Mouse (Mus musculus) CH12.LX (cell line): ENCODE measurements around the gene Efna3. TPM values are rescaled to one million over a fixed set of nuclear protein-coding genes. Genes with fewer than 3 reads are reported as not detected.

Experiments used
- DNase-seq: peaks from one replicate; pipeline ENCODE4 v3.0.0-alpha.2; 2013; ENCODE audit errors: extremely low read depth
- H3K27ac ChIP-seq: 2 replicates; pipeline ENCODE4 v1.5.1; 2012; ENCODE audit warnings: low read depth, mild to moderate bottlenecking, control low read depth, moderate library complexity; ENCODE audit not compliant: insufficient read depth
- H3K27me3 ChIP-seq: replicated peaks from 2 replicates; pipeline ENCODE3; 2012; ENCODE audit warnings: inconsistent platforms
- H3K36me3 ChIP-seq, 2 experiments: replicated peaks in 1 of 2; 2 replicates each; pipeline versions ENCODE3 to v1.6.1; 2012; ENCODE audit warnings: inconsistent platforms in 1 of 2, low read length in 1 of 2, mild to moderate bottlenecking in 1 of 2, mixed read lengths in 1 of 2, moderate library complexity in 1 of 2; ENCODE audit not compliant: control insufficient read depth in 1 of 2, insufficient read depth in 1 of 2
- H3K4me1 ChIP-seq, 2 experiments: 2 replicates each; pipeline ENCODE4 v1.6.1; 2012; ENCODE audit warnings: inconsistent platforms in 1 of 2, moderate library complexity in 1 of 2; ENCODE audit not compliant: insufficient read depth in 2 of 2, control insufficient read depth in 1 of 2
- H3K4me2 ChIP-seq: 2 replicates; pipeline ENCODE4 v1.6.1; 2012; ENCODE audit warnings: low read depth, mild to moderate bottlenecking, control low read depth; ENCODE audit not compliant: poor library complexity, insufficient read depth, severe bottlenecking
- H3K4me3 ChIP-seq, 3 experiments: fragments of 150-350 bp in 1 of 3; sonication (generic) in 1 of 3; replicated peaks in 1 of 3; 2 replicates each; pipeline versions ENCODE3 to v1.5.1; 2011 to 2012; ENCODE audit warnings: low read depth in 2 of 3, low read length in 2 of 3, mild to moderate bottlenecking in 2 of 3, moderate library complexity in 2 of 3, control low read depth in 1 of 3, improper control_type of control experiment in 1 of 3, inconsistent platforms in 1 of 3, mixed read lengths in 1 of 3; ENCODE audit not compliant: poor library complexity in 1 of 3
- H3K79me2 ChIP-seq: replicated peaks from 2 replicates; pipeline ENCODE4 v1.6.1; 2012; ENCODE audit warnings: mild to moderate bottlenecking, moderate library complexity; ENCODE audit not compliant: control insufficient read depth, poor library complexity, insufficient read depth, severe bottlenecking; ENCODE audit errors: extremely low read depth
- H3K9ac ChIP-seq: 2 replicates; pipeline ENCODE4 v1.6.1; 2012; ENCODE audit warnings: low read depth, mild to moderate bottlenecking, control low read depth, moderate library complexity; ENCODE audit not compliant: insufficient read depth
- H3K9me3 ChIP-seq: replicated peaks from 2 replicates; pipeline ENCODE3; 2012; ENCODE audit warnings: low read length, inconsistent platforms, mixed read lengths
- BHLHE40 ChIP-seq: IDR thresholded peaks from 2 replicates; pipeline ENCODE4 v1.6.1; 2011; ENCODE audit warnings: mild to moderate bottlenecking, low read depth, low read length, improper control_type of control experiment
- CTCF ChIP-seq, 2 experiments: IDR thresholded peaks in 1 of 2; conservative IDR thresholded peaks in 1 of 2; 2 replicates each; pipeline ENCODE4 v1.5.1; 2011 to 2012; ENCODE audit warnings: low read depth in 2 of 2, low read length in 2 of 2, improper control_type of control experiment in 1 of 2, inconsistent platforms in 1 of 2, mild to moderate bottlenecking in 1 of 2, moderate library complexity in 1 of 2
- ELF1 ChIP-seq: IDR thresholded peaks from 2 replicates; pipeline ENCODE4 v1.6.1; 2014; ENCODE audit warnings: low read depth, mild to moderate bottlenecking, inconsistent platforms, low read length, improper control_type of control experiment
- ETS1 ChIP-seq: conservative IDR thresholded peaks from 2 replicates; pipeline ENCODE4 v1.6.1; 2012; ENCODE audit warnings: low read depth, mild to moderate bottlenecking, inconsistent platforms, low read length, improper control_type of control experiment, moderate library complexity
- IRF4 ChIP-seq: IDR thresholded peaks from 2 replicates; pipeline ENCODE4 v1.6.1; 2014; ENCODE audit warnings: low read depth, mild to moderate bottlenecking, inconsistent platforms, low read length, improper control_type of control experiment
- JUN ChIP-seq: IDR thresholded peaks from 2 replicates; pipeline ENCODE4 v1.6.1; 2011; ENCODE audit warnings: low read depth, mild to moderate bottlenecking, low read length, improper control_type of control experiment, moderate library complexity; ENCODE audit not compliant: insufficient read depth
- KAT2A ChIP-seq: IDR thresholded peaks from 2 replicates; pipeline ENCODE4 v1.6.1; 2012; ENCODE audit warnings: low read length, improper control_type of control experiment, inconsistent platforms; ENCODE audit not compliant: insufficient replicate concordance
- MAZ ChIP-seq: IDR thresholded peaks from 2 replicates; pipeline ENCODE4 v1.6.1; 2012; ENCODE audit warnings: low read depth, mild to moderate bottlenecking, inconsistent platforms, low read length, improper control_type of control experiment, moderate library complexity
- MEF2A ChIP-seq: IDR thresholded peaks from 2 replicates; pipeline ENCODE4 v1.6.1; 2014; ENCODE audit warnings: low read depth, mild to moderate bottlenecking, inconsistent platforms, low read length, improper control_type of control experiment, borderline replicate concordance
- MXI1 ChIP-seq: IDR thresholded peaks from 2 replicates; pipeline ENCODE4 v1.6.1; 2011; ENCODE audit warnings: mild to moderate bottlenecking, low read depth, low read length, improper control_type of control experiment
- MYC ChIP-seq: IDR thresholded peaks from 2 replicates; pipeline ENCODE4 v1.6.1; 2011; ENCODE audit warnings: low read depth, mild to moderate bottlenecking, improper control_type of control experiment, low read length
- NELFE ChIP-seq: IDR thresholded peaks from 2 replicates; pipeline ENCODE4 v1.6.1; 2011; ENCODE audit warnings: low read depth, low read length, improper control_type of control experiment
- NRF1 ChIP-seq: IDR thresholded peaks from 2 replicates; pipeline ENCODE4 v1.6.1; 2014; ENCODE audit warnings: low read depth, mild to moderate bottlenecking, inconsistent platforms, low read length, improper control_type of control experiment, moderate library complexity
- PAX5 ChIP-seq: IDR thresholded peaks from 2 replicates; pipeline ENCODE4 v1.6.1; 2012; ENCODE audit warnings: low read length, inconsistent platforms, mixed read lengths
- POLR2A ChIP-seq: IDR thresholded peaks from 2 replicates; pipeline ENCODE4 v1.6.1; 2011; ENCODE audit warnings: low read depth, mild to moderate bottlenecking, improper control_type of control experiment, low read length
- POLR2AphosphoS2 ChIP-seq: IDR thresholded peaks from 2 replicates; pipeline ENCODE4 v1.6.1; 2011; ENCODE audit warnings: low read depth, low read length, improper control_type of control experiment
- RCOR1 ChIP-seq: conservative IDR thresholded peaks from 2 replicates; pipeline ENCODE4 v1.6.1; 2012; ENCODE audit warnings: low read depth, mild to moderate bottlenecking, inconsistent platforms, low read length, improper control_type of control experiment
- SMC3 ChIP-seq: IDR thresholded peaks from 2 replicates; pipeline ENCODE4 v1.6.1; 2011; ENCODE audit warnings: low read depth, low read length, improper control_type of control experiment
- TCF12 ChIP-seq: IDR thresholded peaks from 2 replicates; pipeline ENCODE4 v1.6.1; 2014; ENCODE audit warnings: low read depth, mild to moderate bottlenecking, inconsistent platforms, low read length, improper control_type of control experiment
- dilution Hi-C: fragments of 300-500 bp; cut with MboI; formaldehyde crosslinking; loops from 2 replicates; pipeline ENCODE4 v1.14.3; 2020; ENCODE audit warnings: low sequenced_read_pairs; ENCODE audit not compliant: extremely low pct_unique_long_range_greater_than_20kb, extremely low pct_ligation_motif_present
- in situ Hi-C: fragments of 300-500 bp; cut with MboI; formaldehyde crosslinking; loops from 3 replicates; pipeline ENCODE4 v1.14.3; 2019; ENCODE audit warnings: low sequenced_read_pairs, low pct_ligation_motif_present, low pct_unique_long_range_greater_than_20kb, mixed read lengths
- polyA plus RNA-seq: library from polyadenylated mRNA; unstranded; fragments of >175 nt; gene quantifications from 2 replicates; pipeline ENCODE4 v1.2.1, GENCODE M21; 2012; ENCODE audit warnings: low read depth; ENCODE audit not compliant: insufficient read length
- total RNA-seq, 2 experiments: library from RNA; depleted of rRNA; stranded (reverse); fragments of 300-350 nt in 1 of 2; fragments of >200 nt in 1 of 2; gene quantifications; 2 replicates each; pipeline ENCODE4 v1.2.3; 2012 to 2014

Efna3 gene
- total and polyA plus RNA-seq, 3 experiments: 0.09 to 0.13 TPM; not detected in 1

DNA sequence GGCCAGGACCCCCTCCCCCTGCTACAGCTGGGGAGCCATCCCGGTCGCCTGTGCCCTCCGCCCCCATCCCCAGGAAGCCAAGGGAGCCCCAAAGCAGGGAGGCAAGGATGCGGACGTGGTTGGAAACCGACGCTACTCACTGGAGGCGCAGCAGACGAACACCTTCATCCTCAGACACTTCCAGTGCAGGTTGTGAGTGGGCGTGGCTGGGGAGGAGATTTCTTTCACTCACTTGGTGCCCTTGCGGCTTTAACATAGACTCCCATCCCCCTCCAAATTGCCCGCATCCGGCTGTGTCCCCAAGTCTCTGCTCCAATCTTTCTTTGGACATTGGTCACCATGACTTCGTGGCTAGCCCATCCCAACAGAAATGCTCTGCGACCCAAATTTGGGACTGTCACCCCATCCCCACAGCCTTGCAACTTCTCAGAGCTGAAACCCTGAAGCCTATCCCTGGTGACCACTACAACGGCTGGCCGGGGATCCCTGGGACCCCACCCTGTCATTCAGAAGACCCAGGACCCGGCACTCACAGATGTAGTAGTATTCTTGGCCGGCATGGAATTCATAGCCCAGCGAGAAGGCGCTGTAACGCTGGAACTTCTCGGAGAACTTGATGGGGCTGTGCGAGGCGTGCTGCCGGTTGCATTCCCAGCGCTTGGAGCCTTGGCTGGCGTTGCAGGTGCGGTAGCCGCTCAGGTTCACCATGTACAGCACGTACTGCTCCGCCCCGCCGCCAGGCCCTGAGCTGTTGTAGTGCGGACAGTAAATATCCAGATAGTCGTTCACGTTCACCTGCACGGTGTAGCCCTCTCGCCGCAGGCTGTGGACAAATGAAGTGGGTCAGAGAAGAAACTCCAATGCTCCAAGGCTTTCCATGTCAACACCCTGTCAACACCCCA is 6.6 kb downstream of the Efna3 start:
- in situ Hi-C loops: no loop called here

DNA sequence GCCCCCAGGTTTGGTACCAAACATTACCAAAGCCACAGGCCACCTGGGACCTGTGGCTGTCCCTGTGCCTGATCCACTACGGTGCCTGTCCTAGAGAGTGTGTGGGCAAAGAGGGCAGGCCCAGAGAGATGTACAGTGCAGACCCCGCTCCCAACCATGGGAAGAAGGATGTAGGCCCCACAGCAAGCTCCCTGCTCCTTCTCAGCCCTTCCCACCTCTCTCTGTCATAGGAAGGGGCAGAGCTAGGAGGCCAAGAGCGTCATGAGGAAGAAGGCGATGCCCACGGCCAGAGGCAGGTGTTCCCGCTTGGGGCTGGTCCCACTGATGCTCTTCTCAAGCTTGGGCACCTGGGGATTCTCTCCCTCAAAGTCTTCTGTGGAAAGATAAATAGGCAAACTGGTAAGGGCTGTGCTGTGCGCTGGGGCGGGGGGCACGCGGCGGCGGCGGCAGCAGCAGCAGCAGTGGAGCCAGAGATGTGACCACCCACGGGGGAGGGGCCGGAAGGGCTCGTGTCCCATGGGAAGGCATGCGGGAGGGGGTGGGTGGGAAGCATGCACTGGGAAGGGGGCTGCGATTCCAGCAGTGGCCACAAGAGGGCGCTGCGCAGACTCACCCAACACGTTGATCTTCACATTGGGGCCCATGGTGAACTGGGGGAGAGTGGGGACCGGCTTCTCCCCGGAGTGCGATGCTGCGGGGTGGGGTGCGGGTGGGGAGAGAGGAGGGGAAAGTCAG is 7.4 kb downstream of the Efna3 start:
- in situ Hi-C loops (no loop called here), dilution Hi-C loops (no loop called here)
- TF ChIP-seq POLR2A (peak; percentile 36; the same call in 1 of the 2 replicates), ELF1 (peak; percentile 17; the same call in 1 of the 2 replicates), TCF12 (0 out of 2 replicates have a peak, but pooled peaks have one; percentile 36), NRF1 (no peak), MAZ (peak; percentile 50; the same call in 1 of the 2 replicates), MEF2A (no peak), MXI1 (peak; percentile 43; the same call in 1 of the 2 replicates), CTCF (conservative IDR thresholded peaks at IDR 0.05 in 1 of 2, IDR thresholded peaks at IDR 0.05 in 1 of 2; ENCODE audit: low read depth in 2 of 2, low read length in 2 of 2) (peak; percentile 60 to 72), KAT2A (no peak), JUN (no peak), POLR2AphosphoS2 (no peak), MYC (no peak), RCOR1 (no peak), ETS1 (no peak), SMC3 (peak; percentile 42), BHLHE40 (peak; percentile 17; the same call in 1 of the 2 replicates), NELFE (no peak)
- Histone ChIP-seq H3K27me3 (peaks cover 34% of the 10 kb centered on the region), H3K9me3 (peaks cover 5% of the 10 kb centered on the region), H3K4me3 (peak overlapping the region; percentile 30 to 50 (median 45)), H3K4me1 (peaks cover 25 to 56% of the 10 kb centered on the region in 2 experiments), H3K36me3 (no peaks in the 10 kb centered on the region), H3K4me2 (peak overlapping the region; percentile 58), H3K79me2 (no peaks in the 10 kb centered on the region), H3K9ac (peak overlapping the region; percentile 15; the same call in 1 of the 2 replicates), H3K27ac (no peak overlapping the region)
- peak; percentile 68 for DNase-seq

More for the DNA sequence above, 6.6 kb downstream of the Efna3 start:
- dilution Hi-C loops: no loop called here
- Histone ChIP-seq H3K27me3 (peaks cover 42% of the 10 kb centered on the region), H3K9me3 (peaks cover 3% of the 10 kb centered on the region), H3K79me2 (no peaks in the 10 kb centered on the region), H3K27ac (no peak overlapping the region), H3K4me2 (peak overlapping the region; percentile 58), H3K4me3 (peak overlapping the region; percentile 13 to 50 (median 31)), H3K9ac (no peak overlapping the region), H3K4me1 (peaks cover 28 to 61% of the 10 kb centered on the region in 2 experiments), H3K36me3 (no peaks in the 10 kb centered on the region)
- TF ChIP-seq IRF4 (no peak), PAX5 (no peak)
- no peak for DNase-seq
